Mouse (Mus musculus): ENCODE results near the gene Dnajc17. TPM values are rescaled to one million over a fixed set of nuclear protein-coding genes. Genes with fewer than 3 reads are reported as not detected.

The Dnajc17 gene
- 10 to 100 TPM; 24.4 to 26.0 TPM for total RNA-seq (2021)
- long read RNA-seq, experiment 1, transcript Dnajc17-201 (11 exons, 1,008 nt): major isoform, 8 of 23 reads
- long read RNA-seq, experiment 1, partial matches to known transcripts: 2 of 23 reads
- long read RNA-seq, experiment 1, other reads (novel, unspliced or antisense): 13 of 23 reads
- long read RNA-seq, experiment 2, transcript Dnajc17-201 (11 exons, 1,008 nt): major isoform, 11 of 26 reads
- long read RNA-seq, experiment 2, partial matches to known transcripts: 2 of 26 reads
- long read RNA-seq, experiment 2, other reads (novel, unspliced or antisense): 13 of 26 reads

- DNase-seq (ENCODE audit: low spot score in 2 of 2): peak; percentile 84 to 88
Observed at GRCm38 (mm10) chr2:119208344-119209175, at the start of gene Dnajc17, which contains the start of gene Zfyve19. Gene Dnajc17 (minus strand): TSS chr2:119208795. Gene Zfyve19 (plus strand): TSS chr2:119208617.

DNA sequence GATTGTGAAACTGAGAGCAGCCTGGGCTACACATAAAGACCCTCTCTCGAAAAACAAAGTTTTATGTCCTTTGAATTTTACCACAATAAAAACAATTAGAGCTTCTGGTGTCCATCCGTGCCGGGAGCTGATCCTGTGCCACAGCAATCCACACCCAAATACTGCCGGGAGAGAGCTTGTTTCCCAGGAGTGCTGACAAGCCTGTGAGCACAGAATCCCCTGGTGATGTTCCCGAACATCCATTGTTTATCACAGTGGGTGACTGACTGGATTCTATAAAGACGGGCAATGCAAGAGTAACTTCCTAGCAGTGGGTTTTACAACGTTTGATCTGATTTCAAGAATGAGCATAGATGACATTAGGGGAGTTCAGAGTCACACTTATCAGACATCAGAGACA is 46.4 kb upstream of the Dnajc17 start:
- no peak for DNase-seq (ENCODE audit: low spot score in 2 of 2)

DNA sequence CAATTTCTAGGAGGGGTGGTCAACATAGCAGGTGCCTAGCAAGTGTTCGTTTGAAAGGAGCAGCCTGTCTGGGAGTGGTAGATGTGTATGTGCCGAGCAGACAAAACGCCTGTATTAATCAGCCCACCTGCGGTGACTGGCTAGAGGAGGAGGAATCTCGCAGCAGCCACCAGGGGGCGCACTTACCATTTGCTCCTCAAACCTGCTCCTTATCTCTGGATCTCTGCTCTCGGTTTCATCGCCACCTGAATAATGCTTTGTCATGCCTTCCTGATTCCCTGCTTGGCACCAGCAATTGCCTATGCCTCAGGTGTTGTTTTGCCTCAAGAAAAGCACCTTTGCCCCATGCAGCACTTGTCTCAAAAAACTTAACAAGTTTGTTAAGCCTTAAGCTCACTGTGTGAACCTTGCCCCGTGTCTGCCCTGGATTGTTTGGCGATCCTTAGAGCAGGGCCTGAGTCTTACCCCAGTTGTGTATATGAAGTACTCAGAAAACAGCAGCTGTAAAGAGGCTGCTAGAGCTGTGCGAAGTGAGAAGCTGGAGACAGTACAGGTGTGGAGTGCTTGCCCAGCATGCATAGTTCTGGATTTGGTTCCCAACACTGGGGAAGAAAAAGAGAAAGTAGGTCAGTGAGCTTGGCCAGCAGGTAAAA is 42.4 kb upstream of the Dnajc17 start:
- peak; percentile 71 to 73 for DNase-seq (ENCODE audit: low spot score in 2 of 2)

DNA sequence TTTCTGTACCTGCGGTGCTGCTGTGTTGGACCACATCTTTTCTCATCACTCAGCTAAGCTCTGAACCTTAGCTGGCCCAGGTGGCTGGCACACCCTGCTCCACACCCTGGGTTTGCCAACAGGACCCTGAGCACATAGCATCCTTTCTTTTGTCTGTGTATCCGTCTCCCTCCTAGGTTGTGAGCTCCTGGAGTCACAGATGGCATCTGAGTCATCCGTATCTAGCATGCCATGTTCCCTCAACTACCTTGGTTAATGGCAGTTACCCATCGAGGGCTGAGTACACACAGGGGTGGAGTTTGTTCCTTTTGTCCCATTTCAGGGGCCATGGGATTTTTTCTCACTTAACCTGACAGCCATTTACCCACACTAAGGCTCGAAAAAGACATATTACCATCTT is 41.8 kb upstream of the Dnajc17 start:
- no peak for DNase-seq (ENCODE audit: low spot score in 2 of 2)

- no peak for DNase-seq (ENCODE audit: low spot score in 2 of 2)
Observed at GRCm38 (mm10) chr2:119249592-119250061, 41.0 kb upstream of the Dnajc17 start.

GRCm38 (mm10) chr2:119247904-119248303 is 39.3 kb upstream of the Dnajc17 start:
- no peak for DNase-seq (ENCODE audit: low spot score in 2 of 2)

DNA sequence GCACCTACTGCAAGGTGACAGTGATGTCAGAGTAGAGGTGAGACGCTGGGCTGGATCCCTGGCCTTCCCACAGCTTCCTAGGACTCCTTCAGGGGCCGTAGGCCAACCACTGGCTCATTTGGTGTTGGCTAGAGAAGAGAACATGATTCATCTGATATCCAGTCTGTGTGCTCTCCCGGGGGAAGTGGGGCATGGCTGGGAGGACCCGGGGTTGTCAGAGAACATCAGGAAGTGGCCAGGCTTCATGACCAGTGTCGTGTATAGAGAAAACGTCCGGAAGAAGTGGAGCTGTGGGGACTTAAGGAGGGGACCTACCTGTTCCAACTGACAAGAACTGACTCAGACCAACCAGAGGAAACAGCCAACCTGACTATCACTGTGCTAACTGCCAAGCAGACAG is 36.7 kb upstream of the Dnajc17 start:
- DNase-seq (ENCODE audit: low spot score in 2 of 2): no peak

GRCm38 (mm10) chr2:119242548-119242947 is 34.0 kb upstream of the Dnajc17 start:
- DNase-seq (ENCODE audit: low spot score in 2 of 2): no peak

DNA sequence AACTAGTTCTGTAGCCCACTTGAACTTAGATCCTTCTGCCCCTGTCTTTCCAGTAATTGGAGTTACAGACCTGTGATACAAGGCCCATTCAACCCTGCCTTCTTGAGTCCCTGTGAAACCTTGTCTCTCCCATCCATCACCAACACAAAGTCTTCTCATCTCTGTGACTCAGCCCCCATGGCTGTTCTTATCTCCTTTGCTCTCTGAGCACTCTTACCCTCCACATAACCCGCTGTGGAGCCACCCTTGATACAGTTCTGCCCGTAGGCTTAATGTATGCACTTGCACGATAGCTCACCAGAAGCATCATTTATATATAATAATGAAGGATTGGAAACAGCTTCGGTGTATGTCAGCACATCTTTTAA is 32.2 kb upstream of the Dnajc17 start:
- no peak for DNase-seq (ENCODE audit: low spot score in 2 of 2)

- no peak for DNase-seq (ENCODE audit: low spot score in 2 of 2)
Observed at GRCm38 (mm10) chr2:119240075-119240818, 31.7 kb upstream of the Dnajc17 start.

DNA sequence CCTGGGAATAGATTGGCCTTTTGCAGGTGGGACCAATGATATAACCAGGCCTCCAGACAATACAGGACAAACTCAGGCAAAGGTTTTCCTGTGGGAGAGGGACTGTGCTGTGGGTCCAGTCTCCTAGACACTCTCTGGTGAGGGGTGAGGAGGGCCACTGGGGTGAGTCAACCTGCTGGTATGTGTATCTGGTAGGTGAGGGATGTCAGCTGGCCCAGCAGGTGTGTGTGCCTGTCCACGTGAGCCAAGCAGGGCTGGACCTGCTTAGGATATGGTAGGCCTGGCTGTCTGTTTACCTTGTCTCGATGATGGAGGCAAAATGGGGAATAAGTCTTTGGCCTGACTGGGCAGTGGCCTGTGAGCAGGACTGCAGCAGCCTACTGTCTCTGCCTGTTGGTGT is 30.1 kb upstream of the Dnajc17 start:
- DNase-seq (ENCODE audit: low spot score in 2 of 2): no peak

DNA sequence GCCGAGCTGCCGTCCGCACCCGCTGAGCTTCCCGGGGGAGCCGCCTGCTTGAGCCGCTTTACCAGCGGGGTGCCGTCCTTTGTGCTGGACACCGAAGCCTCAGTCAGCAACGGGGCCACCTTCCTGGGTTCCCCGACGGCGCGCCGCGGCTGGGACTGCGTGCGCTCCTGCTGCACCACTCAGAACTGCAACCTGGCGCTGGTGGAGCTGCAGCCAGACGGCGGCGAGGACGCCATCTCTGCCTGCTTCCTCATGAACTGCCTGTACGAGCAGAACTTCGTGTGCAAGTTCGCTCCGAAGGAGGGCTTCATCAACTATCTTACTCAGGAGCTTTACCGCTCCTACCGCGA is 29.3 kb upstream of the Dnajc17 start:
- DNase-seq (ENCODE audit: low spot score in 2 of 2): no peak

DNA sequence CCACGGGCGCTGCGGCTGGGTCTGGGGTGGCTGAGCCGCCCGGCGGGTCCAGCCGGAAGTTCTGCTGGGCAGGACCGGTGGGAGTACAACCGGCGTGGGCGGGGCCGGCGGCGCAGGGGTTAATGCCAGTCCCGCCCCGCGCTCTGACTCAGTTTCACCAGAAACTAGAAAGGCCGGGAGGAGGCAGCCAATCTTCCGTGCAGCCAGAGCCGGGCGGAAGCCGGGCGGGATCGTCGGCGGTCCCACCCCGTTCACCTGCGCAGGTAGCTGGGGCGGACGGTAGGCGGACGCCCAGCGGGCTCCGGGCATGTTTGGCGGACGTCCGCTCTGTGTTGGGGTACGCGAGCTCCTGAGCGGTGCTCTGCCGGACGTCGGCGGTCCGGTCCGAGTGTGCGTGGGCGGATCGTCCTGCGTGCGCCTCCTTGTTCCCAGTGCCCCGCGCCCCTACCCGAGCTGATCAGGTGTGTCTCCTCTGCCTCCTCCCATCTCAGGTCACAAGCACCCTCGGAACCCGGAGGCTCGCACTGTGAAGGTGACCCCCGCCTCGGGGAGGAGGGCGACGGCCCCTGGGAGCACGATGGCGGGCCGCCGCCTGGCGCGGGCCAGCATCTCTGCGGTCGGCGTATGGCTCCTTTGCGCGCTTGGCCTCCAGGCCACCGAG is 28.7 kb upstream of the Dnajc17 start, which contains the start of gene Spint1:
Gene Spint1 (plus strand): TSS at position 153 of the 661 bp plus-strand sequence.
- peak in 1 of 2 experiments; percentile 9 for DNase-seq (ENCODE audit: low spot score in 2 of 2)

DNA sequence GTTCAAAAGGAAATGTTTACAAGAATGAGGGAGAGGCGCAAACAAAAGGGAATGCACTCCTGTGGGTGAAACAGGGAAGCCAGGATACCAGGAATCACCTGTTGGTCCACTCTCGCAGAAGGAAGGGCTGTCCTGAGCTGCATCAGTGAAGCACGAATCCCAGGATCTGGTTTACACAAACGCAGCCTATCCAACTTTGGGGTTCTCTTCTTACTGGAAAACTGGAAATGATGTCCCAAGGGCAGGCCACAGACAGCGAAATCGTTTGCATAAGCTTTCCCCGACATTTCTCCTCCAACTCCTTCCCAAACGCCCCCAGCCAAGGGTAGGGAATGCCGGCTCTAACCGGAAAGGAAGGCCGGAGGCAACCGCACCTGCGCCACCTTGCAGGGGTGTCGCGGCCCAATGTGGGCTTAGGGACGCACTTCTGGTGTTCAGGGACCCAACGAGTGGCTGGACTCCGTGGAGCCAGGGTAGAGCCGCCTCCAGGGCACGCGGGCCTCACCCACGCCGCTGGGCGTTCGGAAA is 28.2 kb upstream of the Dnajc17 start:
- no peak for DNase-seq (ENCODE audit: low spot score in 2 of 2)

DNA sequence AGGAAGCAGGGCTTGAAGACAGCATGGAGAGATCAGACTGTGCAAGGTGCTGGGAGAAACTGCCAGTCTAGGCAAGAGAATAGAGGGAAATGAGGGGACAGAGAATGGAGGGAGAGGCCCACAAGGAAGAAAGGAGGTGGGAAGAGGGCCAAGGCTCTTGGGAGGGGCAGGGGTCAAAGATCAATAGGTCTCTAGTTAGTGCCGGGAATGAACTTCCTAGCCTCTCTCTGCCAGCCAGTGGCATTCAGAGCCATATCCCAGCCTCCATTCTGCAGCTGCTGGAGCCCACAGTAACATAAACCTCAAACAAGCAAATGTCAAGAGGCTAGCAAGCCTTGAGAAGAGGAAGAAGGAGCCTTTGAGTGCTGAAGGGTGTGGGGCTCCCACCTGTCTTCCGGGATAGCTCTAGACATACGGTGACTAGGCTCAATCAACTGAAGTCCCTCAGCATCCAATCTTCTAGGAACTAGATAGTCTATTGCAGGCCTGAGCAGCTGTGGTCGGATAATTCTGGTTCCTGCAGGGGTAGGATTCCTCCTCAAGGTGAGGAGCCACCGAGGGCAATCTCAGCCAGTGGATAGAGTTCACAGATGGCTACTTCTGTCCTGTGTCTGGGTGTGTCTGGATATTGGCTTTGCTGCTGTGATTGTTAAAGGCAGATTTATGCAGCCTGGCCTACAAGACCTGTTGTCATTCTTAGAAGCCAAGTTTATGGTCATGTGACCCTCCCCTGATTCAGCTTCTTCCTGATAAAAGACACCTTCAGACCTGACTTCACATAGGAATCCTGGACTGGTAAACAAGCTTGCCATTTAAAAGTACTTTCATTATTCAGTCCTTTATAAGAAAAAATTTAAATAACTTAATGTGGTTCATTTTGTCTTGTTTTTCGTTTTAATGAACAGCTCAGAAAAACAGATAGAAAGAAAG is 21.4 kb upstream of the Dnajc17 start, which contains the start of gene Ppp1r14d:
Gene Ppp1r14d (minus strand): TSS at position 132 of the 930 bp plus-strand sequence.
- no peak for DNase-seq (ENCODE audit: low spot score in 2 of 2)

DNA sequence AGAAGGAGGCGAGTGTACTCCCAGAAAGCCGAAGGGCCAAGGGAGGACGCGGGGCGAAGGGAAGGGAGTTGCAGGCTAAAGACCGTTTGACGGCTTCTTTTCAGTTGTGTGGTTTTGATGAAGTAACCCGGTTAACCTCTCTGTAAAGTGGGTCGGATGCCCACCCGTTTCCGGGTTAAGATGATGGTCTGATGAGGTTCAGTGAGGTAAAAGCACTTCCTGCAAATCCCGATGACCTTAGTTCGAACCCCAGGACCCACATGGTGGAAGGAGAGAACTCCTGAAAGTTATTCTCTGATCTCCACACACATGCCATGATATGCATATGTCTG is 547 bp upstream of the Dnajc17 start:
- no peak for DNase-seq (ENCODE audit: low spot score in 2 of 2)

DNA sequence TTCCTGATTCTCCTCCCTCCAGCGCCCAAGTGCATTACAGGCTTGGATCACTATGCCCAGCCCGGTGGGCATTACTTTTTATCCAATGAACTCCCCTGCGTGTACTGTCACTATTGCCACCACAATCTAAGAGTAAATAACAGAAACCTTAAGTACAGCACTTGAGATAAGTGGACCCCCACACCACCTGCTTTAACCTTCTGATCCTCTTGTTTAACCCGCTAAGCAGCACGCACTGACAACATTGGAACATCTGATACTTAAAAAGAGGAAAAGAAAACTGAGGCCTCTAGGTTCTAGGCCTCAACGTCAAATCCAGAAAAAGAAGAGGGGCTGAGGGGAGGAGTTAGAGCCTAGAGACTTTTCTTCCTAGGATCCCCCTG is 643 bp downstream of the Dnajc17 start:
- DNase-seq (ENCODE audit: low spot score in 2 of 2): no peak

- no peak for DNase-seq (ENCODE audit: low spot score in 2 of 2)
Observed at GRCm38 (mm10) chr2:119203871-119204460, 4.6 kb downstream of the Dnajc17 start.

- peak in 1 of 2 experiments; percentile 16 for DNase-seq (ENCODE audit: low spot score in 2 of 2)
Observed at GRCm38 (mm10) chr2:119202914-119203453, 5.6 kb downstream of the Dnajc17 start.
